Mouse (Mus musculus): Measurements from ENCODE around the gene Tbl1x.
"Not testable (repeated sequence)": the region's sequence is repeated elsewhere in the genome, so short reads cannot be mapped to it uniquely, and the experiment has no call there.

Gene Tbl1x

DNA sequence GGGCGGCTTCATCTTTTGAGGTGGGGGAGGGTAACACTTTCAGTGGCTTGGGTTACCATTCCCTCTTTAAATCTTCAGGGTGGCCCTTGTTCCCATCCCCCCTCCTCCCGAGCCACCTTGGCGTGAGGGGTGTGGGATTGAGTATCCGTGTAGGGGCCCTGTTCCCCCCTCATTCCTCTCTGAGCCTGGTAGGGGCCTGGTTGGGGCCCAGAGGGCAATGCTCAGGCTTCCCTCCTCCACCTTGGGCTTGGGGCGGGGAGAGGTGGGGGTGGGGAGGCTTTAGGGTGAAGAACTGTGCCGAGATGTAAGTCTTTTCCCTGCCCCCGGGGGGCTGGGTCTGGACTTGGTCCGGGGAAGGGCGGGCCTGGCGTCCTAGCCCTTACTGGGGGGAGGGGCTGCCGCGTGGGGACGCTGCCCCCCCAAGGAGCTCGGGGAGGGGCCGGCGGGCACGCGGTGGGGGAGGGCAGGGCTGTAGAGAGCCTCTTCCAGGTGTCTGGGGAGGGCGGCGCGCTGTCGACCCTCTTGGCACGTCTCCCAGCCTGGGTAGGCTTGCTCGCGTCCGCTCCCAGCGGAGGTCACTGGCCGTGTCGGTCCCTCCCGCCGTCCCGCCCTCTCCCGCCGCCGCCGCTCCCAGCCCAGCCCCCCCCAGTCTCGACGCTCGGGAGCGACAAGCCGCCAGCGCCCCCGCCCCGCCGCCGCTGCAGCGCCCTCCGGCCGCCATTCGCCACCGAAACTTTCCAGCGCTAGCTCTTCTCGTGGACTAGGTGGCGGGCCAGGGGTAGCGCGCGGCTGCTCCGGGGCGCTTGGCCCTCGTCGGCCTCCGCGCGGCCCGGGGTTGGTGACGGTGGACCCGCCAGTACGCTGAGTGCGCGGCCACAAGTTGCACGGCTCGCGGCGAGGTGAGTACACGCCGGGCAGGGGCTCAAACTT lies at the start of gene Tbl1x:
Gene Tbl1x, plus strand, starts transcription at position 643 of the 930 bp plus-strand sequence.
- peak; percentile 70 to 79 for DNase-seq

DNA sequence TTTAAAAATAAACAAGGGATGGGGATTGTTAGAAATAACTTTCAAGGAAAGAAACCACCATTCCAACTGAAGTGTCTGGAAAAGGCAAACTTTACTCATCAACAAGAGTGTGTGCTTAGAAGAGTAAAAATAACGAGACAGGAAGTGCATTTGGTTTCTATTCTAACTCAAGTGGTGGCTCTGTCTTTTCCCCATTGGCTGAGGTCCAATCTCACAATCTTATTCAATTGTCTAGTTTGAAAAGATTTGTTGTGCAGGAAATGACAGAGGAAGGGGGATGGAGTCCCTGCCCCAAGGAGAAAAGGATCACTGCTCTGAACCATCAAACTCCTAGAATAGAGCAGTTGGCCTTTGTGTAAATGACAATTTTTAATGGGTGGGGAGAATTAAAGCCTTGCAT lies 41.6 kb upstream of the Tbl1x start:
- DNase-seq: no peak

DNA sequence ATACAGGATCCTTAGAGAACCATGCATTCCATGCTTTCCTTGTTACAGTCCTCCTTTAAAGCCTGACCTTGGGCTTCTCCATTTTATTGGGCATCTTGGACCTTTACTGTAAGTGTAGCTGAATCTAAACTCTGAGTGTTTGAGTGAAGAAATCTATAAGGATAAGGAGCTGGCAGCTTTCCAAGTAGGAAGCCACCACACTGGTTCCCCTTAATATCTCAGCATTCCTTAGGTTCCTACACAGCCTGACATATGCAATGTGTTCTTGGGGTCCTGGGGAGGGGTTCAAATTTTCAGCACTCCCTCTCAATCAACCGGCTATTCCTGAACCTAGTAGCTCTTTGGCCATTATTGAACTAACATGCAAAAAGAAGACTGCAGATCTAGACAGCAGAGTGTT lies 38.0 kb upstream of the Tbl1x start:
- DNase-seq: no peak

DNA sequence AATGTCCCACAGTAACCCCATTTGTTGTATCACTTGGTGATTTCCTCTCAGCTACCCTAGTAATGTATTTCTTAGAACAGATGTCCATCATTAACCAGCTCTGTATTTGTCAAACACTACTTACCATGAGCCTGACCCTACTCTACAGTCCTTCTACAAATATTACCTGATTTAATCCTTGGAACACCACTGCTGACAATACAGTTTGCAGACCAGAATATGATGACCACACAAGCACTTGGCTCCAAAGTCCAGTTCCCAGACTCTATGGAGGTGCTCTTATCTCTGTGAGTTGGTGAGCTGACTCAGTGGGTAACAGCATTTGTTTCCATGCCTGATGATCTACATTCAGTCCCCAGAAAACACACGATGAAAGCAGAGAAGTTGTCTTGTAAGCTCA lies 37.3 kb upstream of the Tbl1x start:
- DNase-seq: no peak

DNA sequence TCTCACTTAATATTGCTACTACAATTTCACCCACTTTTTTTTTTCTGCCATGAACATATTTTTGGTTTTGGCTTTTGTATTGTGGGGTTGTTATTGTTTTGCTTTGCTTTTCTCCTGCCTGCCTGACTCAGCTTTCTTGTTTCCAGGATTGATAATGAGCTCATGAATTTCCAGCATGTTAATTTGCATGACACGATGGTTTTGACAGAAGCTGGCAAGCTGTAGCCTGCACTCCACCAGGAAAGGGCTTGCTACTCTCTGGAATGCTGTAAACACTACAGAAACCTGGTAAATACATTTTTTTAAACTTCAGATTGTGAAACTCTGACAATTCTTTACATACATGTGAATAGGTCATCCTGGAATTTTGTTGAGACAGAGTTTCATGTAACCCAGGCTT lies 36.3 kb upstream of the Tbl1x start:
- no peak for DNase-seq

DNA sequence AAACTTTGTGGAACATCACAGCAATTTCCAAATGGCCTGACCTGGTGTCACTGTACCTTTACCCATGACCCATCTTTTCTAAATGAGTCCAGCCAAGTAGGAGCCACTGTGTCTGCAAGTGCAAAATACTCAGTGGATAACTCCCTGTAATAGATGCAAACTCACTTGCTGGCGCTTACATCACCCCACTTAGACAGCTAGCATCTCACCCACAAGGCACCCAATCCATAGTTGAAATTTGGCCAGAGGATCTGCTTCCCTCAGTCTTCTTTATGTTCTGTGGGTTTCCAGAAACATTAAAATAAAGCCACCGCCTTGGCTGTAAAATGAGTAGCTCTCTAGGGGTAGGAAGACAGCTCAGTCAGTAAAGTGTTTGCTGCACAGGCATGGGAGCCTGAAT lies 33.3 kb upstream of the Tbl1x start:
- DNase-seq: no peak

DNA sequence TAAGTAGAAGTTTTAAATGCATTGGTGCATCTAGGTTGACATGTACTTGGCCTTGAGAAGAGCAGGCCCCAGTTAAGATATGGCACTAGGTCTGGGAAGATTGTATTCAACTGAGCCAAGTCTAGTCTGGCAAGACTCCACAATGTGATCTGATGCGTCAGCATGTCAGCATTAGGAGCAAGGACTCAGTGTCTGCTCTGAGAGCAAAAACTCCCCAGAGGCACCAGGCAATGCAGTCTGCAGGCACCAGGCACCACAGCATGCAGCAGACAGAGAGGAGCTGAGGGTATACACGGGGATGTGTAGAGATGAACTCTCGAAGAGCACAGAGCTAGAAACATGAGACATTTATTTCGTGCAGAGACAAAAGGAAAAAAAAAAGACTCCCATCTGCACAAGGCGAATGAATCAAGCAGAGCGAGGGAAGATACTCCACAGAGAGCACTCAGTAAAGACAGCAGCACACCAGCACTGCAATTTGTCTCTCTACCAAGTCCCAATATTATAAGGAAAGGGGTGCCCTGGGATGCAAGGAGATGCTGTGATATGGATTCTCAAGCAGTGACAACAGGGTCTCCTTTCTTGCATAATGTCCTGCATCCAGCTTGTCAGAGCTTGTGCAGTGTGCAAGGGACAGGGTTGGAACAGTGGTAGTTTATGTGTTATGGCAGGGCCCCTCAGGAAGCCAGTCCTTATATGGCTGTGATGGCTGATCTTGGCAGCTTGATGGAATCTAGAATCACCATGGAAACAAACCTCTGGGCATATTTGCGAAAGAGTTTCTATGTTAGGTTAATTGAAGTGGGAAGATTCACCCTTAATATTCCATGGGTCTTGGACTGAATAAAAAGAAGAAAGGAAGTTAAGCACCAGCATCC lies 22.7 kb upstream of the Tbl1x start:
- DNase-seq: peak in 1 of 2 experiments; percentile 2

DNA sequence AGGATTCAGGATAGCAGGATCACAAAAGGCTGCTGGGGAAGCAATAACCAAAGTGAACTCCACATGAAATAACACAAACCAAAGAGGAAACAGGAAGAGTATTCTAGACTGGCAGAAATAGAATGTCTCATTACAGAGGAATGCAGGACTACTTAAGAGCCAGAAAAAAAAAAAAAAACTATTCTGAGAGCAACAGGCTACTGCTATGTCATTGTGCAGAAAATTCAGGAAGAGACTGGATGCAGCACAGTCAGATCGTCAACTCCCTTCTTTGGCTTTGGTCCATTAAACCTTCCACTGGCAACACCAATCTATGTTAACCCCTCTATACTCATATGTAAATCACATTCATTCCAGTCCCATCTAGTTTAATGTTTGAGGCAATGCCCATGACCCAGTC lies 20.7 kb upstream of the Tbl1x start:
- no peak for DNase-seq

DNA sequence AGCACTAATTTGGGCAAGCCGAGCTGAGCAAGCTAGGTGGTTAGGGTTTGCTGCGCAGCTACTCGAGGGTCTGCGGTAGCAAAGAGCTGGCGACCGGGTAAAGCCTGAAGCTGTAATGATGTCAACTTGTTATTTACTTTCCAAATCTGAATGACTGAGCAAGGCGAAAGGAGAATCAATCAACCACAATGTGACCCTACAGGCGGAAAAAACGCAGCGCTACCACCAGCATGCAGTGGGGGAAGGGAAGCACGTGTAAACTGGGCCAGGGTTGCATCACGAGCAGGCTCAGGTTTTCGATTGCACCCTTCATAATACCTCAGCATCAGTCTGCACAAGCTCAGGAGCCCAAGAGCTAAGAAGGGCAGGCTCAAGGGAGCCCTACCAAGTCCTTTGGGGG lies 1.7 kb upstream of the Tbl1x start:
- DNase-seq: peak; percentile 89 to 93

DNA sequence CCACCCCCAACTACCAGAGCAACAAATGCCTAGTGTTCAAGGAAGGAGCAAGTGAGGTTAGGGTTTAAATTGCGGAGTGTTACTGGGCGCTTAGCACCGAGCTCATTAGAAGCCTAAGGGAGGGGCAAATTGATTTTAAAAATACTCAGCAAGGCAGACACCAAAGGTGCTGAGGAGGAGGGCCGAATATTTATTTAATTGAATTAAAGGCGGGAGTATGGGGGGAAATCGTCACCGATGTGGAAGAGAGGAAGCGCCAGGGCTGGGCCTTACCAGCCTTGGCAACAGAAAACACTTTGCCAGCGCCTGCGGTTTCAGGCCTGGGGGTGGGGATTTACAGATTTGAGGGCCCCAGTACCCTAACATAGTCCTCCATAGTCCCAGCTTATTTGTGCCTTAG lies 1.0 kb upstream of the Tbl1x start:
- DNase-seq: peak; percentile 10 to 32

DNA sequence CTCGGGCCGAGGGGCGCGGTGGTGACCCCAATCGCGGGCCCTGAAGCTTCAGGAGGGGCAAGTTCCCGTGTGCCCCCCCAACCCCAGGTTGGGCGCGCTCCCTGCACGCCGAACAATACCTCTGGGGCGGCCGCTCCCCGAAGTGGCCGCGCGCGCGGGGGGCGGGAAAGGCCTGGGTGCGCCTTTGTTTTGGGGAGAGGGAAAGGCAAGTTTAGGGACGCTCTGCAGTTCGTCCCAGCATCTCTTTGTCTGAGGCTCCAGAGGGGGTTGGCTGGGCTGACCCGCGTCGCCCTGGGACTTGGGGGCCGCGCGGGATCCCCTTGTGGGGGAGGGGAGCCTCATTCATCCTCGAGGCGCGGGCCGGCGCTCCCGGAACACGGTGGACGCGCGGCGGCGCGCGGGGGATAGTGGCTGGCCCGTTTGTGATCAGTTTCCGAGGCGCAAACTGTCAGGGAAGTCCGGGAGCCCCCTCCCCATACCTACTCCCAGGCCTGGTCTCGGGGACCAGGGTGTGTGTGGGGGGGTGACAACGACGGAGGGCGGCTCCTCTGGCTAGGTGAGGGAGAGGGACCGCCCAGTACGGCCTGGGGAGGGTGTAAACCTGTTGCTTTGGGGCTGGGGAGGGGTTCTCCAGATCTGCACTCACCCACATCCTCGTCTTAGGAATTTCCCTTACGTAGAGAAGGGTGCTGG lies 634 bp downstream of the Tbl1x start:
- DNase-seq: peak; percentile 37 to 52

DNA sequence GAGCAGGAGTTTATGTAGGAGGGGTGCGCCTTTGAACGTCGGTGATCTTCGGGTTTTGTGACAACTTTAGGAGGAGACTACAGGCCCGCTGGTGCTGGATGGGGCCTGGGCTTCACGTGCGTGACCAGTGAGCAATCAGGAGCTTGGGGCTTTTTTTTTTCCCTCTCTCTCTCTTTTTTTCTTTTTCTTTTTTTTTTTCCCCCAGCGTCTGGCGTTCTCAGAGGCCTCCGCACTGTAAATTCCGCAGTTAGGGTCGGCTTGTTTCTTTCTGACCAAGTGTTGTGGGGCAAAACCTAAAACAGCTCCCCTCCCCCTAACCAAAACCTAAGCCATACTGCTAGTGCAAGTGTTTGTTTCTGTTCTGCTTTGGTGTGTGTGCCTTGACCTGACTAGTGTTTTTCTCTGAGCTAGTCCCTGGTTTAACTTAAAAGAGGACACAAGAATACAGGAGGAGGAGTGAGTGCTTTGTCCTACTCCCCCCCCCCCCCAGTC lies 1.2 kb downstream of the Tbl1x start:
- no peak for DNase-seq

DNA sequence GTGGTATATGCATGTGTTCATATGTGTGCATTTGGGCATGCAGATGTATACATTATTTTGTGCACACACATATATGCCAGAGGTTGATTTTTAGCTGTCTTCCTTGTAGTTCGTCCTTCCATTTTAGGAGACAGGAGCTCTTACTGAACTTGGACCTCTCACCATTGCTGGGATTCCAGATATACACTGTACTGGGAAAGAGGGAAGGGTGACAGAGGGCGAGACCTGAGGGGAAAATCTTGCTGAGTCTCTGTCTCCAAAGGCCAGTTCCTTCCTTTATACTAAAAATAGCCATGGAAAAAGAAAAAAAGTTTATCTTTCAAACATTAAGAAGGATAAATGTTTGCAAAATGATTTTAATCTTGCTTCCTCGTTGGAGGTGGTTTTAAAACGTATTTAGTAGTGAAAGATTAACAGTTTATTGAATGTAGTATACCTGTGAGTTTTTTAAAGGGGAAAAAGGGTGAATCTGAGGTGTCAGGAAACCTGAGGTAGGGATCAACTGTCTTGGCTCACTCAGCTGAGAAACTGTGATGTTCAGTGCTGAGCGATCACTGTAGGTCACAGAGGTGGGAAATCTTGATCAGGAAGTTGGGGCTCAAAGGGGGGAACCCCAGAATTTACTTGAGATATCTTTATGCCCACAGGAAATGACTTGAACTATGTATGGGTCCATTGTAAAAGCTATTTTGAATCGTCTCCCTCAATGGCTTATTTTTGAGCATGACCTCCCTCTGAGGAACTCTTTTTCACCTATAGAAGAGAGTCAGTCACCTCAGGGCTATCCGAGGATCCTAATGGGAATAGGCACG lies 6.7 kb downstream of the Tbl1x start:
- DNase-seq: no peak

DNA sequence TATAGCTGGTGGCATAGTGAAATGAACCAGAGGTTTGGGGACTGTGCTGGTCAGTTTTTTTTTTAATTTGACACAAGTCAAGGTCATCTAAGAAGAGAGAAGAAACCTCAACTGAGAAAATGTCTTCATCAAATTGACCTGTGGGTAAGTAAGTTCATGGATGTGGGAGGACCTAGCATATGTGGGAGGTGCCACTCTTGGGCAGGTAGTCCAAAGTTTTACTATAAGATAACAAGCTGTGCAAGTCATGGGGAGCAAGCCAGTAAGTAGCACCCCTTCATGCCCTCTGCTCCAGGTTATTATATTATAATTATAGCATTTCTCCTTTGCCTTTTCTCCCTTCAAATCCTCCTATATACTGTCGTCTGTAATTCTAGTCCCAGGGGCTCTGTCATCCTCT lies 8.1 kb downstream of the Tbl1x start:
- DNase-seq: no peak

DNA sequence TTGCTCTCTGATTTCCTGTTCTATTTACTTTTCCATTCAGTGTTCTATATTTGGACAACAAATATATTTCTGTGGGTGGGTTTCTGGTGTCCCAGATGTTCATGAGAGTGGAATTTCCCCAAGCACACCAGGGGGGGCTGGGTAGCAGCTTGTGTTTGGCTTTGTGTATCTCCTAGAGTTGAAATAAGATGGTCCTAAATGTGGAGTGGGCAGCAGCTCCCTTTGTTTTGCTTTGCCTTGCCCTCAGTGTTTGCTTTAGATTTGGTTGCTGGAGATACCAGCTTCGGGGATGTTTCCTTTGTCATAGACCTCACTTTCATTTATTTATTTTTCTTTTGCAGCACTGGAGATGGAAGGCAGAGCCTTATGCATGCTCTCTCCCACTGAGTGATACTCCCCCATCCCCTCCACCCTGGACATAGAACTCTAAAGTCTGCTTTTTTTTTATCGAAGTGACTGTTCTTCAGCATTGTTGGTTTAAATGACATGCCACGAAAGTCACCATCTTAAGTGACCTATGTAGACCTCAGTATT lies 12.1 kb downstream of the Tbl1x start:
- DNase-seq: no peak

DNA sequence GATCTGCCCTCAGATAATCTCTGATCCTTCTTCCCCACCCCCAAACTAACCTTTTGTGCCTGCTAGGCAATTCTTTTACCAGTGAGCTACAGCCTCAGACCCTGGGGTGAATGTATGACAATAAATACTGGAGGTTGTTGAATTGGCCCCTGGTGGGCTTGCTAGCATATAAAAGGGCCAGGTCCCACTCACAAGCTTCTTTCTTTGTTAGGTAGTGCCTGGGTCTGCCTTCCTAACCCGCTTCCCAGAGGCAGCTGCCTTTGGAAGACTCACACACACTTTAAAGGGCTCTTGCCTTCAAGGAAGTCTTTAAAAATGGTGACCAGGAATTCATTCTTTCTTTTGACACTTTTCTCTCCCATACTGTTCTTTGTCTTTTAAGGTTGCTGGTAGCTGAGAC lies 14.4 kb downstream of the Tbl1x start:
- DNase-seq: no peak

DNA sequence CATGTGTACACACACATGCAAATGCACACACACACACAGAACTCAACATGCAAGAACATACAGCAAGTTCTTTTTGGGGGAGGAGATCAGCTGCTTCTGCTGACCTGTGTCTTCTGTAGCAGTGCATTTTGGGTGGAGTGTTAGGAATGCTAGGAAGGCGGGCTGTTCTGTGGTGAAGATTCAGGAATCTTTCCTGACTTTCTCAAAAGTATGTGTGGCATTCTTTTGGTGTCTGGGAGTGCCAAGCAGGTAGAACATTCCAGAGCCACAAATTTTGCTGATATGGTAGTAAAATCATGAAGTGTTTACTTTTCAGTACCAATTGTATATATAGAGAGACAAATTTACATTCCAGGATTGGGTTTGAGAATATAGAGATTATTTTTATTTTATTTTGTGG lies 17.6 kb downstream of the Tbl1x start:
- no peak for DNase-seq

DNA sequence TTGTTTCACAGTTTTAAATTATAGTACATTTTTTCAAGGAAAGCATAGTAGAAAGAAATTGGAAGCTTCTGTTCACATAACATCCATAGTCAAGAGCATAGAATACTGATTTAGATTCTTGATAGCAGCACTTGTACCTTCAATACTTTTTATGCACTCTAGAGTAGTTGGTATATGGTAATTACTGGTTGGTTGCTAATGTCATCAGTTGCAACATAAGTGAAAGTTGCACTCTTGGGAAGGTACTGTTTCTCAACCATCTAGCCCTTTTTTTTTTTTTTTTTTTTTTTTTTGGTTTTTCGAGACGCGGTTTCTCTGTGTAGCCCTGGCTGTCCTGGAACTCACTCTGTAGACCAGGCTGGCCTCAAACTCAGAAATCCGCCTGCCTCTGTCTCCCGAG lies 20.2 kb downstream of the Tbl1x start:
- DNase-seq: no peak

DNA sequence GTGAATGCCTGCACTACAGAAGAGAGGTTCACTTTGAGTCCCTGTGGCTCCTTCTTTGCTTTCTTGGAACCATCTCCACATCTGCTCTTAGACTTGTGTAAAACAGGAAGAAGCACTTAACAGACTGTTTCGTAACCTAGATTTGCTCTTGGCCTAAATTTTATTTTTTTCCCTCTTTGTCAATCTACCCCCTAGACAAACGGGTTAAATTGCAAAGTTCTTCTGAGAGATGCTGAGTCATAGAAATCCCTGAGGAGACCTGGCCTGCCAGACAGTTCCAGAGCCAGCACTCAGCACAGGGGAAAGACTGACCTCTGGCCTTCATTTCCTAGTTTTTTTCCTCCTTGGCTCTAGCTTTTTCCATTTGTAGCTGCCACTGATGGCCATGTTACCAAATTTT lies 23.1 kb downstream of the Tbl1x start:
- DNase-seq: peak; percentile 19 to 28

DNA sequence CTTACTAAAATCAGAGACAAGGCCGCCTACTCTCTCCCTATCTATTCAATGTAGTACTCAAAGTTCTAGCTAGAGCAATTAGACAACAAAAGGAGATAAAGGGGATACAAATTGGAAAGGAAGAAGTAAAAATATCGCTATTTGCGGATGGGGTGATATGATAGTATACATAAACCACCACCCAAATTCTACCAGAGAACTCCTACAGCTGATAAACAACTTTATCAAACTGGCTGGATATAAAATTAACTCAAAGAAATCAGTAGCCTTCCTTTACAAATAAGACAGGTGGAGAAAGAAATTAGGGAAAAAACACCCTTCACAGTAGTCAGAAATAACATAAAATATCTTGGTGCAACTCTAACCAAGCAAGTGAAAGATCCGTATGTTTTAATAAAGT lies 29.0 kb downstream of the Tbl1x start:
- not testable (repeated sequence) for DNase-seq

DNA sequence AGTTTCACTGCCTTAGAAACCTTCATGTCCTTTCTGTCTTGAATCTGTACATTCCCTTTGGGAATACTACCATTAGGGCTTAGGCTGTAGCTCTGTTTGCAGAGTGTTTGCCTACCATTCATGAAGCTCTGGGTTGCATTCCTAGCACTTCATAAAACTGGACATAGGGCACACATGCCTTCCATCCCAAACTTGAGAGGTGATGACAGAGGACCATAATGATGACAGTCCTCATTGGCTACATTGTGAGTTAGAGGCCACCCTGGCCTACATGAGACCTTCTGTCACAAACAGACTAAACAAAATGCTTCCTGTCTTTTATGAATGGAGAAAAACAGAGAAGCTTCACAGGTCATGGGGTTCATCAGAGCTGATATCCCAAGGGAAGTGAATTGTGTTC lies 33.2 kb downstream of the Tbl1x start:
- DNase-seq: no peak

DNA sequence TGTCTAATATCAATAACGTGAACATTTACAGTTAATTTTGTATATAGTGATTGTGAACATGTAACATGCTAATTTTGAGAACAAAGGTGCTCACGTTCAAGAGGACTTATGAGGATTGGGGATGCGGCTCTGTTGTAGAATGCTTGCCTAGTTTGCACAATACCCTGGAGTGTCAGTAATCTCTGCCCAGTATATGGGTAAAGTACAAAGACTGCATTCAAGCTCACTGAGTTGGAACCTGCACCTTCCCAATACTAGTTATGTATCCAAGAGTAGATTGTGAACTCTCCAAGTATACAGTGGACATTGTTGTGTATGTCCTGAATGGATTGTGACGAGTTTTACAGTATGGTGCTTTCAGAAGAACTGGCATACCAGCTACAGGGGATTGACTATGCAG lies 33.7 kb downstream of the Tbl1x start:
- no peak for DNase-seq
